Mouse (Mus musculus): ENCODE results near the gene Gpr37l1. TPM values are rescaled to one million over a fixed set of nuclear protein-coding genes. Genes with fewer than 3 reads are reported as not detected.
A peak's percentile ranks its signal among the peaks of the same experiment; 100 is the strongest.

Gene Gpr37l1
- polyA plus RNA-seq (2015; fragmentation: Nextera tagmentation; extraction: Ambion mirVana): not detected in 2 replicates

DNA sequence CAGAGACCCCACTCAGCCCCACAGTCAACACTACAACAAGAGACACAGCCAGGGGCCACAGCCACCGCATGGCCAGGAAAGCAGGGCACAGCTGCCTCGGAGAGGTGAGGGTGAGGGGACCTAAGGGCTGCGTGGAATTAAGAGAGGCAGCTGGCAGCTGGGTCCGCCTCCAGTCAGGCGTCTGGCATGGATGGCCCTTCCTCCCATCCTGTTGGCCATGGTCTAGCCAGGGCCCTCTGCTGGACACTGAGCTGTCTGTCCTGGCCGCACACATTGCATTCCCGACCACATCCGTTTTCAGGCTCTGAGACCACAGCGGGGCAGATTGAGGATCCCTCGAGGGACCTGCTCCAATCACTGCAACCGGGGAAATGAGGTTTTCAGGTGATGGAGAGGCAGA lies at the start of gene Gpr37l1:
TSS of gene Gpr37l1 (minus strand) at position 247 of the 400 bp plus-strand sequence.
- no peak within 1 kb of the TSS for H3K27ac ChIP-seq (replicated peaks)
- H3K9me3 ChIP-seq (replicated peaks): no peaks in the 10 kb centered on the region
- no peak for ATAC-seq (ENCODE audit: insufficient read depth)
- no peaks in the 10 kb centered on the region for H3K36me3 ChIP-seq (replicated peaks)
- WGBS (ENCODE audit: insufficient replicate concordance): 41% methylated on average over 11 of the region's 11 CpGs
- no peak within 1 kb of the TSS for H3K9ac ChIP-seq
- H3K27me3 ChIP-seq: peaks cover 15% of the 10 kb centered on the region; the same call in 1 of the 2 replicates
- H3K4me2 ChIP-seq: no peak within 1 kb of the TSS
- no peak within 1 kb of the TSS for H3K4me3 ChIP-seq (replicated peaks)
- no peaks in the 10 kb centered on the region for H3K4me1 ChIP-seq (replicated peaks)

DNA sequence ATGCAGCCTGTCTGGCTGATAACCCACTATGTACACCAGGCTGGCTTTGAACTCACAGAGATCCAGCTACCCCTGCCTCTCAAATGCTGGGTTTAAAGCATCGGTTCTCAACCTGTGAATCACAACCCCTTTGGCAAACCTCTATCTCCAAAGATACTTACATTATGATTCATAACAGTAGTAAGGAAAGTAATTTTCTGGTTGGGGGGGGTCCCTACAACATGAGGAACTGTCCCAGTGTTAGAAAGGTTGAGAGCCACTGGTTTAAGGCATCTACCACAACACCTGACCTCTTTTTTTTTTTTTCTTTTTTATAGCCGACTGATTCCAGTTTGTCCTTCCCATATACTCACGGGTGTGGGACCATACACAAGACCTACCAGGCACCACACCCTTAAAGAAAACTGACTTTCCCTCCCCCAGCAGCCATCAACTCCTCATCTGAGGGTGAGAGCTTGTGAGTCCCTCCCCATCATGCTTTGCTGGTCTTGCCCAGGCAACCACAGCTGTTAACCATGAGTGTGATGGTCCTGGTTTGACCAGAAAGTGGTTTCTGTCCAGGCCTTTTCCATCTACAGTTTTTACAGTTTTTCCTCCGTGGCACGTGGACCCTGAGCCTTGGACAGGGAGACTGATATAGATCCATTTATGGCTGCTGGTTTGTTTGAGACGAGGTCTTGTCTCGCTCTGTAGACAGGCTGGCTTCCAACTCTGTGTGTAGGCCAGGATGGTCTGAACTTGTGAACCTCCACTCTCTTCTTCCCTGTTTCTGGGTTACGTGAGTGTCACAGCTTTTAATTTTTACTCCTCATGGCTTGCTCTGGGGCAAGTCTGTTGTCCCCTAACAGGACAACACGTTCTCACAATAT lies 46.5 kb upstream of the Gpr37l1 start:
- H3K4me1 ChIP-seq (replicated peaks): peaks cover 5% of the 10 kb centered on the region; the same call in 1 of the 2 replicates
- no peak overlapping the region for H3K9ac ChIP-seq
- no peak overlapping the region for H3K4me3 ChIP-seq (replicated peaks)
- no peaks in the 10 kb centered on the region for H3K36me3 ChIP-seq (replicated peaks)
- ATAC-seq (ENCODE audit: insufficient read depth): no peak
- H3K9me3 ChIP-seq (replicated peaks): no peaks in the 10 kb centered on the region
- no peak overlapping the region for H3K4me2 ChIP-seq
- H3K27ac ChIP-seq (replicated peaks): no peak overlapping the region
- 60% methylated on average over 9 of the region's 9 CpGs for WGBS (ENCODE audit: insufficient replicate concordance)
- H3K27me3 ChIP-seq: no peaks in the 10 kb centered on the region

- Histone ChIP-seq H3K4me2 (no peak overlapping the region), H3K4me3 (replicated peaks) (no peak overlapping the region), H3K36me3 (replicated peaks) (no peaks in the 10 kb centered on the region), H3K9me3 (replicated peaks) (no peaks in the 10 kb centered on the region), H3K4me1 (replicated peaks) (peaks cover 17% of the 10 kb centered on the region), H3K27me3 (no peaks in the 10 kb centered on the region), H3K9ac (no peak overlapping the region), H3K27ac (replicated peaks) (no peak overlapping the region)
- WGBS (ENCODE audit: insufficient replicate concordance): 48% methylated on average over 5 of the region's 5 CpGs
- no peak for ATAC-seq (ENCODE audit: insufficient read depth)
Measured at GRCm38 (mm10) chr1:135210421-135210820, 42.9 kb upstream of the Gpr37l1 start.

GRCm38 (mm10) chr1:135208716-135209115 lies 41.2 kb upstream of the Gpr37l1 start:
- WGBS (ENCODE audit: insufficient replicate concordance): 40% methylated on average over 9 of the region's 9 CpGs
- Histone ChIP-seq H3K4me2 (no peak overlapping the region), H3K9me3 (replicated peaks) (no peaks in the 10 kb centered on the region), H3K27me3 (no peaks in the 10 kb centered on the region), H3K27ac (replicated peaks) (no peak overlapping the region), H3K4me1 (replicated peaks) (peaks cover 34% of the 10 kb centered on the region), H3K36me3 (replicated peaks) (no peaks in the 10 kb centered on the region), H3K9ac (no peak overlapping the region), H3K4me3 (replicated peaks) (no peak overlapping the region)
- ATAC-seq (ENCODE audit: insufficient read depth): no peak

DNA sequence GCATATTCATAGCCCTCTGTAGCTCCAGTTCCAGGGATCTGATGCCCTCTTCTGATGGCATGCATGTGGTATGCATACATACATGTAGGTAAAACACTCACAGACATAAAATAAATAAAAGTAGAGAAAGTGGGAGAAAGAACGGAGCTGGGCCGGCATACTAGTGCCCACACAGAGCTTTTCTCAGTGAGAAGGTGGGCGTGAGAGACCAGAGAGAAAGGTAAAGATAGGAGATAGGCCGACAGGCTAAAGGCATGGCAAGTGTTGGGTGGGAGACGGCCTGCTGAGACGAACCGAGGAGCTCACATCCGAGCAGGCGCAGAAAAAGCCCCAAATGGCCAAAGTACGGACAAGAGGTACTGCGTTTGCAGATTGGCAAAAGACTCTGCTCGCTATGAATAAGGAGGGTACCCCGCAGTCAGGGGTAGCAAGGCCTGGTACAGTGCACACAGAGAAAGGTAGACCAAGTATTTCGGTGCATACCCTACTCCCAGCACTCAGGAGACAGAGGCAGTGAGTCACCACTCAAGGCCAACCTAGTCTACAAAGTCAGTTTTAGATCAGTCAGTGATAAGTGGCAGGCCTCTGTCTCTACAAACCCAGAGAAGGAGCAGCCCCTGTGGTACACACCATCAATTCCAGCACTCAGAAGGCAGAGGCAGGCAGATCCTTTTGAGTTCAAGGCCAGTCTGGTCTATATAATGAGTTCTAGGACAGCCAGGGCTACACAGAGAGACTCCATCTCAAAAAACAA lies 39.3 kb upstream of the Gpr37l1 start:
- H3K4me2 ChIP-seq: no peak overlapping the region

DNA sequence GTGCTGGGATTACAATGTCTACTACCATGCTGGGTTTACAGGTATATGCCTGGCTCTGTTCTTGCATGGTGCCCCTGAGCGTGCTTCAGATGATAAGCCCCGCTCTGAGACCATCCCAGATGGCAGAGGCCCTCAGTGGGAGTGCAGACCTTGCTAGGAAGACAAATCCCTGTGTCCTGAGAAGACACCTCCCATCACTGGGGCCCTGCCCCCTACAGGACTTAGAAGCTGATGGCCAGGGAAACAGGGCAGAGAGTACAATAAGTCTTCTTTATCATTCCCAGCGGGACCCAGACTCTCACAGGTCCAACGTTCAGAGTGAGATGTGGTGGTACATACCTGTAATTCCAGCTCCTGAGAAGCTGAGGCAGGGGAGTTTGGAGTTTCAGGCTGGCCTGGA lies 37.8 kb upstream of the Gpr37l1 start:
- H3K36me3 ChIP-seq (replicated peaks): no peaks in the 10 kb centered on the region
- H3K4me1 ChIP-seq (replicated peaks): peaks cover 31% of the 10 kb centered on the region
- ATAC-seq (ENCODE audit: insufficient read depth): 0 out of 2 replicates have a peak, but pooled peaks have one; percentile 25
- H3K4me3 ChIP-seq (replicated peaks): no peak overlapping the region
- H3K9ac ChIP-seq: no peak overlapping the region
- peak overlapping the region; percentile 39 for H3K4me2 ChIP-seq
- WGBS (ENCODE audit: insufficient replicate concordance): 45% methylated on average over 4 of the region's 4 CpGs
- no peaks in the 10 kb centered on the region for H3K9me3 ChIP-seq (replicated peaks)
- no peaks in the 10 kb centered on the region for H3K27me3 ChIP-seq
- no peak overlapping the region for H3K27ac ChIP-seq (replicated peaks)

More for the DNA sequence above, 39.3 kb upstream of the Gpr37l1 start:
- Histone ChIP-seq H3K27ac (replicated peaks) (no peak overlapping the region), H3K9ac (no peak overlapping the region), H3K9me3 (replicated peaks) (no peaks in the 10 kb centered on the region), H3K36me3 (replicated peaks) (no peaks in the 10 kb centered on the region), H3K4me1 (replicated peaks) (peaks cover 34% of the 10 kb centered on the region), H3K4me3 (replicated peaks) (no peak overlapping the region), H3K27me3 (no peaks in the 10 kb centered on the region)
- no peak for ATAC-seq (ENCODE audit: insufficient read depth)
- 81% methylated on average over 14 of the region's 14 CpGs for WGBS (ENCODE audit: insufficient replicate concordance)

- H3K4me1 ChIP-seq (replicated peaks): peaks cover 34% of the 10 kb centered on the region
- no peaks in the 10 kb centered on the region for H3K9me3 ChIP-seq (replicated peaks)
- H3K4me3 ChIP-seq (replicated peaks): no peak overlapping the region
- peak; percentile 89 for ATAC-seq (ENCODE audit: insufficient read depth)
- H3K27ac ChIP-seq (replicated peaks): no peak overlapping the region
- no peaks in the 10 kb centered on the region for H3K36me3 ChIP-seq (replicated peaks)
- H3K27me3 ChIP-seq: 0 out of 2 replicates have a peak, but pooled peaks cover 3% of the 10 kb centered on the region
- H3K4me2 ChIP-seq: peak overlapping the region; percentile 39
- WGBS (ENCODE audit: insufficient replicate concordance): 23% methylated on average over 12 of the region's 12 CpGs
- H3K9ac ChIP-seq: no peak overlapping the region
Measured at GRCm38 (mm10) chr1:135204196-135205126, 37.0 kb upstream of the Gpr37l1 start.

- Histone ChIP-seq H3K4me1 (replicated peaks) (peaks cover 30% of the 10 kb centered on the region), H3K27me3 (0 out of 2 replicates have a peak, but pooled peaks cover 3% of the 10 kb centered on the region), H3K9me3 (replicated peaks) (no peaks in the 10 kb centered on the region), H3K4me2 (no peak overlapping the region), H3K4me3 (replicated peaks) (no peak overlapping the region), H3K27ac (replicated peaks) (no peak overlapping the region), H3K9ac (no peak overlapping the region), H3K36me3 (replicated peaks) (no peaks in the 10 kb centered on the region)
- ATAC-seq (ENCODE audit: insufficient read depth): no peak
- 63% methylated on average over 4 of the region's 4 CpGs for WGBS (ENCODE audit: insufficient replicate concordance)
Measured at GRCm38 (mm10) chr1:135200400-135200799, 32.9 kb upstream of the Gpr37l1 start.

DNA sequence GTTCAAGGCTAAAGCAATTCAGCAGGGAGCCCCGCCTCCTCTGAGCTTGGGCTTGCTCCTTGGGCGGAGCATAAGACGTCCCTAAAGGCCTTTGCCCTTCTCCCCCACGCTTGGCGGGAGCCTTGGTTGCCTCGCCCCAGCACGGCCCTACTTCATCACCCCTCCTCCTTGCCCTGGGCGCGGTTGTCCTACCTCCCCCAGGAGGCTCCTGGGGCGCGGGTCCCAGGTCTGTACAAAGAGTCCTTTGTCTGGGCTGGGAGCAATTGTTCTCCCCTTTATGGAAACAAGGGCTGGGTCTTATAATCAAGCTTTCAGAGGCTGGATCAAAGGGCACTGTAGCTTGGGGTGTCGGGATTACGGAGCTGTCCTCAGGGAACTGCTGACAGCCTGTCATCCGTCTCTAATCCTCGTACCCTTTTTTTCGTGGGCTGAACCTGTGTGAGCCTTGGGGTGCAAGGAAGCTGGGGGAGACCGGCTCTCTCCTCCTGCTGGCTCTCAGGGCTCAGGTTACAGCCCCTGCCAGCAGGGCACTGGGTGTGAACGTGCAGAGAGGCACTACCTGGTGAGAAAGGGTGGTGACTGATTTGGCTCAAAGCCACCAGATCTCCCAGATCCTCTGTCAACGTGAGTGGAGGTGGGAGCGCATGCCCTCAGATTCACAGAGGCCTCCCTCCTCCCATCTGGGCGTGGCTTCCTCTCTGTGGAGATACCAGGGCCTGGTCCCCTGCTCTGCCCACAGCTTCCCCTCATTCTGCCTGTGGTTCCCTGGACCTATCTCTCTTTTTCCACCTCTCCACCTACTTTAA lies 31.7 kb upstream of the Gpr37l1 start:
- Histone ChIP-seq H3K9ac (no peak overlapping the region), H3K4me1 (replicated peaks) (peaks cover 18% of the 10 kb centered on the region), H3K4me3 (replicated peaks) (no peak overlapping the region), H3K27ac (replicated peaks) (no peak overlapping the region), H3K9me3 (replicated peaks) (no peaks in the 10 kb centered on the region), H3K4me2 (peak overlapping the region; percentile 48), H3K27me3 (0 out of 2 replicates have a peak, but pooled peaks cover 3% of the 10 kb centered on the region), H3K36me3 (replicated peaks) (no peaks in the 10 kb centered on the region)
- peak; percentile 18; the same call in 1 of the 2 replicates for ATAC-seq (ENCODE audit: insufficient read depth)
- WGBS (ENCODE audit: insufficient replicate concordance): 8% methylated on average over 21 of the region's 21 CpGs

GRCm38 (mm10) chr1:135198412-135198811 lies 30.9 kb upstream of the Gpr37l1 start:
- peaks cover 14% of the 10 kb centered on the region for H3K4me1 ChIP-seq (replicated peaks)
- no peaks in the 10 kb centered on the region for H3K9me3 ChIP-seq (replicated peaks)
- no peak overlapping the region for H3K4me3 ChIP-seq (replicated peaks)
- H3K36me3 ChIP-seq (replicated peaks): no peaks in the 10 kb centered on the region
- no peak for ATAC-seq (ENCODE audit: insufficient read depth)
- H3K27me3 ChIP-seq: 0 out of 2 replicates have a peak, but pooled peaks cover 3% of the 10 kb centered on the region
- no peak overlapping the region for H3K9ac ChIP-seq
- H3K4me2 ChIP-seq: no peak overlapping the region
- WGBS (ENCODE audit: insufficient replicate concordance): 63% methylated on average over 5 of the region's 5 CpGs
- H3K27ac ChIP-seq (replicated peaks): no peak overlapping the region
